Mouse (Mus musculus) heart, embryonic 10.5 days (tissue): ENCODE data around the gene E030018B13Rik. TPM values are rescaled to one million over a fixed set of nuclear protein-coding genes. Genes with fewer than 3 reads are reported as not detected.

ENCODE experiments used
- DNase-seq: peaks from one replicate; pipeline ENCODE4 v3.0.0-alpha.2; 2017; ENCODE audit warnings: low spot score
- H3K27ac ChIP-seq: fragments of 300-500 bp; sonication (generic); 2 replicates; pipeline ENCODE4 v1.5.1; 2016; ENCODE audit warnings: mild to moderate bottlenecking
- H3K27me3 ChIP-seq: fragments of 300-500 bp; sonication (generic); 2 replicates; pipeline ENCODE4 v1.6.1; 2016; ENCODE audit warnings: mild to moderate bottlenecking; ENCODE audit not compliant: poor library complexity, insufficient read depth, severe bottlenecking
- H3K36me3 ChIP-seq: fragments of 300-500 bp; sonication (generic); 2 replicates; pipeline ENCODE4 v1.6.1; 2016; ENCODE audit warnings: mild to moderate bottlenecking, moderate library complexity
- H3K4me1 ChIP-seq: fragments of 300-500 bp; sonication (generic); 2 replicates; pipeline ENCODE4 v1.6.1; 2016; ENCODE audit warnings: mild to moderate bottlenecking
- H3K4me3 ChIP-seq: fragments of 300-500 bp; sonication (generic); 2 replicates; pipeline ENCODE4 v1.5.1; 2016; ENCODE audit warnings: mild to moderate bottlenecking, moderate library complexity
- H3K9me3 ChIP-seq: fragments of 300-500 bp; sonication (generic); 2 replicates; pipeline ENCODE4 v1.6.1; 2016; ENCODE audit warnings: mild to moderate bottlenecking, moderate library complexity
- WGBS: fragments of 180-500 bp; shearing (Covaris S2); methylation state at CpG from one replicate; pipeline ENCODE4 v1.1.7; 2016; 5-methylcytosine and 5-hydroxymethylcytosine counted together
- polyA plus RNA-seq: library from polyadenylated mRNA; unstranded; fragments of >200 nt; fragmentation: Nextera tagmentation; extraction: Ambion mirVana; gene quantifications from 2 replicates; pipeline ENCODE4 v1.2.1, GENCODE M21; 2016

Gene E030018B13Rik
- polyA plus RNA-seq, 1 experiment from 2014 or later: 0.18 TPM

GRCm38 (mm10) chr7:63901942-63902341 lies 14.7 kb upstream of the E030018B13Rik start:
- Histone ChIP-seq H3K27ac (no peak overlapping the region), H3K9me3 (no peaks in the 10 kb centered on the region), H3K36me3 (no peaks in the 10 kb centered on the region), H3K4me3 (no peak overlapping the region), H3K27me3 (no peaks in the 10 kb centered on the region), H3K4me1 (peaks cover 46% of the 10 kb centered on the region)
- DNase-seq: no peak
- WGBS: 63% methylated on average over 3 of the region's 3 CpGs

- Histone ChIP-seq H3K27me3 (no peaks in the 10 kb centered on the region), H3K27ac (no peak overlapping the region), H3K4me3 (no peak overlapping the region), H3K36me3 (no peaks in the 10 kb centered on the region), H3K4me1 (peaks cover 41% of the 10 kb centered on the region), H3K9me3 (no peaks in the 10 kb centered on the region)
- DNase-seq: no peak
- 48% methylated on average over 3 of the region's 3 CpGs for whole genome bisulfite sequencing
Measured at GRCm38 (mm10) chr7:63902604-63903210, 13.9 kb upstream of the E030018B13Rik start.

- DNase-seq: no peak
- Histone ChIP-seq H3K4me1 (peaks cover 46% of the 10 kb centered on the region), H3K27me3 (no peaks in the 10 kb centered on the region), H3K4me3 (no peak overlapping the region), H3K36me3 (no peaks in the 10 kb centered on the region), H3K9me3 (no peaks in the 10 kb centered on the region), H3K27ac (no peak overlapping the region)
- WGBS: 71% methylated on average over 9 of the region's 9 CpGs
Measured at GRCm38 (mm10) chr7:63903635-63904380, 12.8 kb upstream of the E030018B13Rik start.

- H3K4me1 ChIP-seq: peaks cover 56% of the 10 kb centered on the region
- DNase-seq: no peak
- 80% methylated on average over 2 of the region's 2 CpGs for WGBS
- H3K4me3 ChIP-seq: no peak overlapping the region
- H3K9me3 ChIP-seq: no peaks in the 10 kb centered on the region
- no peaks in the 10 kb centered on the region for H3K36me3 ChIP-seq
- H3K27ac ChIP-seq: peak overlapping the region; percentile 59; the same call in 1 of the 2 replicates
- H3K27me3 ChIP-seq: no peaks in the 10 kb centered on the region
Measured at GRCm38 (mm10) chr7:63905190-63905589, 11.5 kb upstream of the E030018B13Rik start.

- DNase-seq: no peak
- H3K27me3 ChIP-seq: no peaks in the 10 kb centered on the region
- H3K4me3 ChIP-seq: no peak overlapping the region
- H3K4me1 ChIP-seq: peaks cover 59% of the 10 kb centered on the region
- H3K9me3 ChIP-seq: no peaks in the 10 kb centered on the region
- no peaks in the 10 kb centered on the region for H3K36me3 ChIP-seq
- peak overlapping the region; percentile 59; the same call in 1 of the 2 replicates for H3K27ac ChIP-seq
- WGBS: 73% methylated on average over 5 of the region's 5 CpGs
Measured at GRCm38 (mm10) chr7:63905642-63906041, 11.0 kb upstream of the E030018B13Rik start.

GRCm38 (mm10) chr7:63907778-63908495 lies 8.7 kb upstream of the E030018B13Rik start:
- Histone ChIP-seq H3K27me3 (no peaks in the 10 kb centered on the region), H3K9me3 (no peaks in the 10 kb centered on the region), H3K36me3 (no peaks in the 10 kb centered on the region), H3K4me1 (peaks cover 70% of the 10 kb centered on the region), H3K4me3 (no peak overlapping the region), H3K27ac (peak overlapping the region; percentile 77)
- WGBS: 77% methylated on average over 5 of the region's 5 CpGs
- no peak for DNase-seq

GRCm38 (mm10) chr7:63908496-63909285 lies 8.0 kb upstream of the E030018B13Rik start:
- H3K9me3 ChIP-seq: no peaks in the 10 kb centered on the region
- 20% methylated on average over 9 of the region's 11 CpGs for WGBS
- no peaks in the 10 kb centered on the region for H3K27me3 ChIP-seq
- H3K36me3 ChIP-seq: no peaks in the 10 kb centered on the region
- peak overlapping the region; percentile 77 for H3K27ac ChIP-seq
- peaks cover 70% of the 10 kb centered on the region for H3K4me1 ChIP-seq
- peak overlapping the region; percentile 8; the same call in 1 of the 2 replicates for H3K4me3 ChIP-seq
- no peak for DNase-seq

- H3K4me3 ChIP-seq: no peak overlapping the region
- 0 out of 2 replicates have a peak overlapping the region, but pooled peaks have one; percentile 42 for H3K27ac ChIP-seq
- no peaks in the 10 kb centered on the region for H3K9me3 ChIP-seq
- peaks cover 84% of the 10 kb centered on the region for H3K4me1 ChIP-seq
- no peaks in the 10 kb centered on the region for H3K27me3 ChIP-seq
- DNase-seq: no peak
- no peaks in the 10 kb centered on the region for H3K36me3 ChIP-seq
- WGBS: 46% methylated on average over 5 of the region's 5 CpGs
Measured at GRCm38 (mm10) chr7:63910225-63910624, 6.4 kb upstream of the E030018B13Rik start.

- no peaks in the 10 kb centered on the region for H3K9me3 ChIP-seq
- no peaks in the 10 kb centered on the region for H3K36me3 ChIP-seq
- H3K27me3 ChIP-seq: no peaks in the 10 kb centered on the region
- 28% methylated on average over 4 of the region's 4 CpGs for WGBS
- peak overlapping the region; percentile 81 for H3K27ac ChIP-seq
- no peak overlapping the region for H3K4me3 ChIP-seq
- DNase-seq: no peak
- peaks cover 84% of the 10 kb centered on the region for H3K4me1 ChIP-seq
Measured at GRCm38 (mm10) chr7:63910912-63911311, 5.7 kb upstream of the E030018B13Rik start.

- Histone ChIP-seq H3K27me3 (no peaks in the 10 kb centered on the region), H3K9me3 (no peaks in the 10 kb centered on the region), H3K36me3 (no peaks in the 10 kb centered on the region), H3K4me3 (peak overlapping the region; percentile 30; the same call in 1 of the 2 replicates), H3K4me1 (peaks cover 84% of the 10 kb centered on the region), H3K27ac (peak overlapping the region; percentile 81)
- DNase-seq: no peak
- 43% methylated on average over 8 of the region's 8 CpGs for WGBS
Measured at GRCm38 (mm10) chr7:63911383-63912233, 5.0 kb upstream of the E030018B13Rik start.

GRCm38 (mm10) chr7:63912234-63912810 lies 4.3 kb upstream of the E030018B13Rik start:
- no peaks in the 10 kb centered on the region for H3K27me3 ChIP-seq
- 0 out of 2 replicates have a peak, but pooled peaks cover under 1% of the 10 kb centered on the region for H3K36me3 ChIP-seq
- peak; percentile 81 for DNase-seq
- WGBS: 21% methylated on average over 7 of the region's 7 CpGs
- H3K27ac ChIP-seq: peak overlapping the region; percentile 81
- no peaks in the 10 kb centered on the region for H3K9me3 ChIP-seq
- peaks cover 84% of the 10 kb centered on the region for H3K4me1 ChIP-seq
- H3K4me3 ChIP-seq: peak overlapping the region; percentile 30; the same call in 1 of the 2 replicates
